Mouse (Mus musculus): ENCODE data around the gene Esp15.
"Not testable (repeated sequence)": the region's sequence is repeated elsewhere in the genome, so short reads cannot be mapped to it uniquely, and the experiment has no call there.

Gene Esp15

GRCm38 (mm10) chr17:39640654-39641053 lies at the start of gene Esp15:
Gene Esp15 (plus strand): TSS chr17:39640954.
- not testable (repeated sequence) for DNase-seq (ENCODE audit: low read depth)

DNA sequence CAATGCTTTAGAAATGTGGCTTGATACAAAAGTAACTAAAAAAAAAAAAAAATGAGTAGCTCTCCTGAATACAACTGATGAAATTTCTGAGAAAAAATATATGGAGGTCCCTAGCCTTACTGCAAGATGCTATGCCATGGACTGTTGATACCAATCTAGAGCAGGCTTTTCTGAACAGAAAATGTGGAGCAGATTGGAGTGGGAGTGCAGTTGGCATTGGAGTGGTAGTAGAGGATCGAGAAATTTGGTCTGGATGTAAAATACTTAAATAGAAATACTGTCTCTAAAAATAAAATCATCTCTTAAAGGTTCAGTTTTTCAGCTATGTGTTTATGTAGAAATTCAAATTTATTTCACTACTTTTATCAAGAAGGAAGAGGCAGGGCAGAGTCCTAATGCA lies 49.2 kb upstream of the Esp15 start:
- DNase-seq (ENCODE audit: low read depth), result no peak
